In genomic region chr4:46872750-46873149, GRCm38 (mm10) we compare ENCODE assay signal across 17 mouse cellular contexts.
"Had no signal": no experiment of that assay in that cellular context is flagged by ENCODE, and none has a peak within 500 bp of the region (broad histone marks: within the 10 kb centered on the region; RNA-seq: fewer than 3 reads in every experiment).

No protein-coding gene starts in this region.

- H3K4me1 ChIP-seq: neural tube, embryonic 12.5 days; stomach, embryonic 15.5 days had no signal

- H3K36me3 ChIP-seq: limb, embryonic 12.5 days; liver, embryonic 13.5 days; lung, embryonic 15.5 days; midbrain, embryonic 15.5 days; neural tube, embryonic 12.5 days; stomach, embryonic 15.5 days had no signal

- H3K4me2 ChIP-seq: limb, embryonic 12.5 days; liver, embryonic 13.5 days; lung, embryonic 15.5 days; midbrain, embryonic 11.5 days; midbrain, embryonic 15.5 days; neural tube, embryonic 12.5 days; stomach, embryonic 15.5 days had no signal

- ATAC-seq: liver, postnatal 0 days; midbrain, embryonic 15.5 days had no signal

- H3K27me3 ChIP-seq: lung, embryonic 15.5 days; midbrain, embryonic 15.5 days; neural tube, embryonic 12.5 days had no signal

- H3K4me3 ChIP-seq: limb, embryonic 12.5 days; liver, embryonic 13.5 days; lung, embryonic 15.5 days; megakaryocyte, embryonic 14.5 days; midbrain, embryonic 15.5 days; neural tube, embryonic 12.5 days; stomach, embryonic 15.5 days had no signal

- H3K9ac ChIP-seq: limb, embryonic 12.5 days; liver, embryonic 13.5 days; liver, postnatal 0 days; lung, embryonic 15.5 days; midbrain, embryonic 15.5 days; neural tube, embryonic 12.5 days; stomach, embryonic 15.5 days had no signal

- DNase-seq: kidney, adult 11 months; kidney, adult 9 months; kidney, postnatal 36 days; liver; liver, embryonic 13.5 days; liver, postnatal 0 days; lung, postnatal 14 days; thymus, postnatal 36 days had no signal

- H3K27ac ChIP-seq: kidney, postnatal 0 days; limb, embryonic 12.5 days; liver, embryonic 13.5 days; lung, embryonic 15.5 days; macrophage; midbrain, embryonic 15.5 days; neural tube, embryonic 12.5 days; stomach, embryonic 15.5 days had no signal

- H3K9me3 ChIP-seq: limb, embryonic 12.5 days; liver, embryonic 13.5 days; lung, embryonic 15.5 days; megakaryocyte, embryonic 14.5 days; midbrain, embryonic 15.5 days; neural tube, embryonic 12.5 days; stomach, embryonic 15.5 days had no signal
